Mouse (Mus musculus): ENCODE data around the gene Stag2. TPM values are rescaled to one million over a fixed set of nuclear protein-coding genes. Genes with fewer than 3 reads are reported as not detected.
A peak's percentile ranks its signal among the peaks of the same experiment; 100 is the strongest.

Stag2 gene
- polyA plus RNA-seq, 1 experiment = 75.8 TPM

- Histone ChIP-seq H3K27ac (ENCODE audit: insufficient read depth, low read length) (peak overlapping the region; percentile 99), H3K4me3 (ENCODE audit: insufficient read depth, low read length) (peak overlapping the region; percentile 84), H3K4me1 (ENCODE audit: control insufficient read depth, insufficient read depth, low read length) (peaks cover 3% of the 10 kb centered on the region; the same call in 1 of the 2 replicates)
- TF ChIP-seq POLR2A (IDR thresholded peaks at IDR 0.05; ENCODE audit: low read depth, low read length) (no peak; the same call in 1 of the 2 replicates), CTCF (IDR thresholded peaks at IDR 0.05; ENCODE audit: borderline replicate concordance, insufficient read depth, low read length) (no peak)
These were observed 634 bp downstream of the Stag2 start for GRCm38 (mm10) chrX:42149557-42150345.

- Histone ChIP-seq H3K27ac (ENCODE audit: insufficient read depth, low read length) (peak overlapping the region; percentile 88), H3K4me1 (ENCODE audit: control insufficient read depth, insufficient read depth, low read length) (peaks cover 3% of the 10 kb centered on the region; the same call in 1 of the 2 replicates), H3K4me3 (ENCODE audit: insufficient read depth, low read length) (peak overlapping the region; percentile 84)
- TF ChIP-seq POLR2A (IDR thresholded peaks at IDR 0.05; ENCODE audit: low read depth, low read length) (peak; percentile 44), CTCF (IDR thresholded peaks at IDR 0.05; ENCODE audit: borderline replicate concordance, insufficient read depth, low read length) (no peak)
These were observed 1.4 kb downstream of the Stag2 start for GRCm38 (mm10) chrX:42150346-42151023.

DNA sequence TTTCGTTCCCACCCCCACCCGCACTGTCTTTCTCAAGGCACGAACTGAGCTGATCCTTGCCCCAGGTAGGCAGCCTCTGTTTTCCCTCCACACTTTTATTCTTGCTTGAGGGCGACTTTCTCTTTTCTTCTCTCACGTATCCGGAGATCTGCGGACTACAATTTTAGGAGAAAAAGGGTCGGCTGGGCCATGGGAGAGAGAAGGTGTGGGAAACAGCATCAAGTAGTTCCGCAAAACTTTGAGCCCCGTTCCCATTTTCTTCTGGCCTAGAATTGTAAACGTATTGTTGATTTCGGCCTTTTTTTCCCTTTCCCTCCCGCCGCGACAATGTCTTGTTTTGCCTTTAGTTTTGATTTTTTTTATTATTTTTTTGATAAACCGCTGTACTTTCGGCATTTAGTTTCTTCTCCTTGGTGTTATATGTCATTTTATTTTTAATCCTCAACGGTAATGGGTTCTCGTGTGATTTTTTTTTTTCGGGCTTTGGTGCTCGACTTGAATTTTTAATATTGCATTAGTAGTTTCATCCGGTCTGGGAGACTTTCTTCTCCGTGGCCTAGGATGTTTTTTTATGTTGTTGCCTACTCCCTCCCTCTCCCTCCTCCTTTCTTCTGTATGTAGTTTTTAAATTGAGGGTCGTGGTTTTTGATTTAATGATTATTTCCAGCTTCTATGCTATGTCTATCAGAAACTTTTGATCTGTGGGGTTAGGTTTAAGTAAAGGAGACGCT is 2.1 kb downstream of the Stag2 start:
- no peak for TF ChIP-seq CTCF (IDR thresholded peaks at IDR 0.05; ENCODE audit: borderline replicate concordance, insufficient read depth, low read length)
- no peak for TF ChIP-seq POLR2A (IDR thresholded peaks at IDR 0.05; ENCODE audit: low read depth, low read length)
- H3K4me1 ChIP-seq (ENCODE audit: control insufficient read depth, insufficient read depth, low read length) = peaks cover 3% of the 10 kb centered on the region; the same call in 1 of the 2 replicates
- peak overlapping the region; percentile 88 for H3K27ac ChIP-seq (ENCODE audit: insufficient read depth, low read length)
- peak overlapping the region; percentile 62 for H3K4me3 ChIP-seq (ENCODE audit: insufficient read depth, low read length)

GRCm38 (mm10) chrX:42151903-42152369 is 2.8 kb downstream of the Stag2 start:
- Histone ChIP-seq H3K4me3 (ENCODE audit: insufficient read depth, low read length) (peak overlapping the region; percentile 62), H3K27ac (ENCODE audit: insufficient read depth, low read length) (peak overlapping the region; percentile 88), H3K4me1 (ENCODE audit: control insufficient read depth, insufficient read depth, low read length) (peaks cover 3% of the 10 kb centered on the region; the same call in 1 of the 2 replicates)
- TF ChIP-seq CTCF (IDR thresholded peaks at IDR 0.05; ENCODE audit: borderline replicate concordance, insufficient read depth, low read length) (no peak), POLR2A (IDR thresholded peaks at IDR 0.05; ENCODE audit: low read depth, low read length) (peak; percentile 43; the same call in 1 of the 2 replicates)

DNA sequence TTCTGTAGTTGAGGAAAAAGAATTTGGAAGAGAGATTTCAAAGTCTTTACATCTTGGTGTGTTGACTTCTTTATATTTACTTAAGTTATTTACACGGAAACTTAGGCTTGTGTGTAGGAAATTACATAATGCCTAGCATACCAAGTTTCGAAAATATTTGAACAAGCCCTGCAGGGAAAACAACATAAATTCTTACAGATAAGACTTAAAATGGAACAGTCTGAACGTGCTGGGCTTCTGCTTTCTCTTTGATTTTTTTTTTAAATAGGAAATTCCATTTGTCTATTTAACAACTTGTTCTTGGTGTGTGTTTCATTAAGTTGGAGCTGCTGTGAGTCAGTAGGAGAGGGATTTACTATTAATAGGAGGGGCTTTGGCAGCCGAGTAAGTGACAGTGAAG is 3.9 kb downstream of the Stag2 start:
- TF ChIP-seq CTCF (IDR thresholded peaks at IDR 0.05; ENCODE audit: borderline replicate concordance, insufficient read depth, low read length) (no peak), POLR2A (IDR thresholded peaks at IDR 0.05; ENCODE audit: low read depth, low read length) (no peak)
- peaks cover 3% of the 10 kb centered on the region; the same call in 1 of the 2 replicates for H3K4me1 ChIP-seq (ENCODE audit: control insufficient read depth, insufficient read depth, low read length)
- no peak overlapping the region for H3K27ac ChIP-seq (ENCODE audit: insufficient read depth, low read length)
- H3K4me3 ChIP-seq (ENCODE audit: insufficient read depth, low read length) = peak overlapping the region; percentile 21; the same call in 1 of the 2 replicates

DNA sequence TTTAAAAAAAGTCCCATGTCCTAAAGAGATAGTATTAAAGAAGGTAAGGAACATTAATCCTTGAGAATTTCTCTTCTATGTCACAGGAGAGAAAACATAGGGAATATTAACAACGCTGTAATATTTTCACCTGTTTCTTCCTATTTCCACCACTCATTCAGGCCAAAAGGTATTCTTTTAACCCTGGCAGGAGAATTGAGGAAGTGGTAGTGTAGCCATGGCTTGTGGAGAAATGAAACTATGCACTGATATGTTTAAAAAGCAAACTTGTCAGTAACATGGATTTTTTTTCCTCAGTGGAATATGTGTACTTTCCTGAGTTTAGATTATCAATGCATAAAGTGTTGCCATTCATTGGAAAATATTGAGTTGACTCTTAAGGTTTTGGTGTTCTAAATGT is 16.3 kb downstream of the Stag2 start:
- H3K4me3 ChIP-seq (ENCODE audit: insufficient read depth, low read length) = no peak overlapping the region
- no peak overlapping the region for H3K27ac ChIP-seq (ENCODE audit: insufficient read depth, low read length)
- no peaks in the 10 kb centered on the region for H3K4me1 ChIP-seq (ENCODE audit: control insufficient read depth, insufficient read depth, low read length)
- no peak for TF ChIP-seq CTCF (IDR thresholded peaks at IDR 0.05; ENCODE audit: borderline replicate concordance, insufficient read depth, low read length)
- TF ChIP-seq POLR2A (IDR thresholded peaks at IDR 0.05; ENCODE audit: low read depth, low read length) = no peak

- Histone ChIP-seq H3K27ac (ENCODE audit: insufficient read depth, low read length) (no peak overlapping the region), H3K4me1 (ENCODE audit: control insufficient read depth, insufficient read depth, low read length) (no peaks in the 10 kb centered on the region), H3K4me3 (ENCODE audit: insufficient read depth, low read length) (no peak overlapping the region)
- TF ChIP-seq POLR2A (IDR thresholded peaks at IDR 0.05; ENCODE audit: low read depth, low read length) (no peak), CTCF (IDR thresholded peaks at IDR 0.05; ENCODE audit: borderline replicate concordance, insufficient read depth, low read length) (no peak)
These were observed 21.7 kb downstream of the Stag2 start for GRCm38 (mm10) chrX:42170811-42171210.

GRCm38 (mm10) chrX:42187590-42187989 is 38.5 kb downstream of the Stag2 start:
- TF ChIP-seq CTCF (IDR thresholded peaks at IDR 0.05; ENCODE audit: borderline replicate concordance, insufficient read depth, low read length) (no peak), POLR2A (IDR thresholded peaks at IDR 0.05; ENCODE audit: low read depth, low read length) (no peak)
- Histone ChIP-seq H3K27ac (ENCODE audit: insufficient read depth, low read length) (no peak overlapping the region), H3K4me1 (ENCODE audit: control insufficient read depth, insufficient read depth, low read length) (no peaks in the 10 kb centered on the region), H3K4me3 (ENCODE audit: insufficient read depth, low read length) (no peak overlapping the region)

DNA sequence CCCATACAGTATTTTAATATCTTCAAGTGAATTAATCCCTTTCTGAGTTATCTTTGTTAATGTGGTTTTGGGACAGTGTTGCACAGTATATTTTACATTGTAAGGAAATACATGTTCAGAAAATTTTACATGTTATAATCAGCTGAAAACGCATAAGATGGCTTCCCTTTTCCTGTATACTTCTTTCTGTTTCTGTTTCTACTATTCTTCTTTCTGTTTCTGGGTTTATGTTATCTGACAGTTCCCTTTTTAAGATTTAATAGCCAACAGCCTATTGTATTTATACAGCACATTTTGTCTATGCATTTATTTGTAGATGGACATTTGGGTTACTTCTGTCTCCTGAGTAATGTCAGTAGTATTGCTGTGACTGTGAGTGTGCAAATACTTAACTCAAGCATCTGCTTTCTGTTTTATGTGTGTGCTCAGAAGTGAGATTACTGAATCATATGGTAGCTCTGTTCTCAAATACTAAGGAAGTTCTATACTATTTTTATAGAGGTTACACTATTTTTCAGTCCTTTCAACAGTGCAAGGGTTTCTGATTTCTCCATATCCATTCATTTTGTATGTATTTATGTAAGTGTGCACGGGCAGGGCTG is 39.8 kb downstream of the Stag2 start:
- Histone ChIP-seq H3K4me1 (ENCODE audit: control insufficient read depth, insufficient read depth, low read length) (no peaks in the 10 kb centered on the region), H3K27ac (ENCODE audit: insufficient read depth, low read length) (no peak overlapping the region), H3K4me3 (ENCODE audit: insufficient read depth, low read length) (no peak overlapping the region)
- TF ChIP-seq POLR2A (IDR thresholded peaks at IDR 0.05; ENCODE audit: low read depth, low read length) = no peak
- TF ChIP-seq CTCF (IDR thresholded peaks at IDR 0.05; ENCODE audit: borderline replicate concordance, insufficient read depth, low read length) = no peak

All from embryonic fibroblast, embryonic 13.5 days (primary cell).